Mouse (Mus musculus) forebrain, embryonic 10.5 days (tissue): ENCODE measurements around the gene Cdh24. TPM values are rescaled to one million over a fixed set of nuclear protein-coding genes. Genes with fewer than 3 reads are reported as not detected.

Experiments used
- DNase-seq: peaks from one replicate; pipeline ENCODE4 v3.0.0-alpha.2; 2017; ENCODE audit warnings: low spot score; ENCODE audit errors: extremely low spot score
- H3K27ac ChIP-seq: fragments of 300-500 bp; sonication (generic); 2 replicates; pipeline ENCODE4 v1.5.1; 2016; ENCODE audit warnings: mild to moderate bottlenecking
- H3K27me3 ChIP-seq: fragments of 300-500 bp; sonication (generic); 2 replicates; pipeline ENCODE4 v1.6.1; 2016; ENCODE audit warnings: mild to moderate bottlenecking; ENCODE audit not compliant: poor library complexity, severe bottlenecking
- H3K36me3 ChIP-seq: fragments of 300-500 bp; sonication (generic); replicated peaks from 2 replicates; pipeline ENCODE4 v1.6.1; 2016; ENCODE audit warnings: mild to moderate bottlenecking, moderate library complexity
- H3K4me1 ChIP-seq: fragments of 300-500 bp; sonication (generic); 2 replicates; pipeline ENCODE4 v1.6.1; 2016
- H3K4me3 ChIP-seq: fragments of 300-500 bp; sonication (generic); 2 replicates; pipeline ENCODE4 v1.5.1; 2016; ENCODE audit warnings: mild to moderate bottlenecking, moderate library complexity
- H3K9me3 ChIP-seq: fragments of 300-500 bp; sonication (generic); 2 replicates; pipeline ENCODE4 v1.6.1; 2016; ENCODE audit warnings: mild to moderate bottlenecking, moderate library complexity
- WGBS: fragments of 180-500 bp; shearing (Covaris S2); methylation state at CpG from one replicate; pipeline ENCODE4 v1.1.7; 2016; 5-methylcytosine and 5-hydroxymethylcytosine counted together
- polyA plus RNA-seq: library from polyadenylated mRNA; unstranded; fragments of >200 nt; fragmentation: Nextera tagmentation; extraction: Ambion mirVana; gene quantifications from 2 replicates; pipeline ENCODE4 v1.2.1, GENCODE M21; 2016

Gene Cdh24
- polyA plus RNA-seq, 1 experiment from 2014 or later, result 5.4 TPM

DNA sequence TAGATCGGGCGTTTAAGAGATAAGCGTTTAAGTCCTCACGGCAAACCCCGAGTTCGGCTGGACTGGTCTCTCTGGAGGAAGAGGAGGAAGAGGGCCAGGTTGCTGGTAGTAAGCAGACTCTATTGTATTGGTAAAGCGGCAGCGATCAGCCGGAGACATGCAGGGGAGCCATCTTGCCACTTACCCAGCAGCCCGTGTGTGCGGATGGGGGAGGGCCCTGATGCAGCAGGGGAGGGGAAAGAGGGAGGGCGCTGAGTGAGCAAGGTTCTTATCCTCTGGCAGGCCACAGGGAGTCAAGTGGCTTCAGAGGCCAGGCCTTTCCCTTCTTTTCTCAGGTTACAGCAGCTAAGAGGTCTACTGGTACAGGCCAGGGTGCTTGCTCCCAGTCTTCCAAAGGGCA lies 12.3 kb upstream of the Cdh24 start:
- peak; percentile 88 for DNase-seq
- peak overlapping the region; percentile 95 for H3K27ac ChIP-seq
- peaks cover 51% of the 10 kb centered on the region for H3K4me1 ChIP-seq
- H3K27me3 ChIP-seq, result no peaks in the 10 kb centered on the region
- 2% methylated on average over 12 of the region's 12 CpGs for WGBS
- no peaks in the 10 kb centered on the region for H3K9me3 ChIP-seq
- H3K4me3 ChIP-seq, result peak overlapping the region; percentile 77
- peaks cover 83% of the 10 kb centered on the region for H3K36me3 ChIP-seq

GRCm38 (mm10) chr14:54652787-54653186 lies 11.6 kb upstream of the Cdh24 start:
- DNase-seq, result no peak
- Histone ChIP-seq H3K4me1 (peaks cover 51% of the 10 kb centered on the region), H3K36me3 (peaks cover 83% of the 10 kb centered on the region)

GRCm38 (mm10) chr14:54651556-54651955 lies 10.4 kb upstream of the Cdh24 start:
- DNase-seq, result no peak
- Histone ChIP-seq H3K27me3 (no peaks in the 10 kb centered on the region), H3K9me3 (no peaks in the 10 kb centered on the region), H3K4me1 (peaks cover 51% of the 10 kb centered on the region), H3K27ac (peak overlapping the region; percentile 95; the same call in 1 of the 2 replicates), H3K4me3 (peak overlapping the region; percentile 77), H3K36me3 (peaks cover 83% of the 10 kb centered on the region)
- 77% methylated on average over 4 of the region's 4 CpGs for WGBS

More at GRCm38 (mm10) chr14:54652787-54653186, 11.6 kb upstream of the Cdh24 start:
- WGBS, result under 1% methylated on average over 7 of the region's 7 CpGs
- H3K27ac ChIP-seq, result peak overlapping the region; percentile 95
- H3K27me3 ChIP-seq, result no peaks in the 10 kb centered on the region
- no peaks in the 10 kb centered on the region for H3K9me3 ChIP-seq
- H3K4me3 ChIP-seq, result peak overlapping the region; percentile 77

GRCm38 (mm10) chr14:54650621-54651454 lies 9.7 kb upstream of the Cdh24 start:
- 0 out of 2 replicates have a peak overlapping the region, but pooled peaks have one; percentile 53 for H3K27ac ChIP-seq
- H3K9me3 ChIP-seq, result no peaks in the 10 kb centered on the region
- no peaks in the 10 kb centered on the region for H3K27me3 ChIP-seq
- H3K4me3 ChIP-seq, result peak overlapping the region; percentile 77
- peak; percentile 77 for DNase-seq
- 70% methylated on average over 23 of the region's 23 CpGs for WGBS
- H3K4me1 ChIP-seq, result peaks cover 51% of the 10 kb centered on the region
- H3K36me3 ChIP-seq, result peaks cover 83% of the 10 kb centered on the region

DNA sequence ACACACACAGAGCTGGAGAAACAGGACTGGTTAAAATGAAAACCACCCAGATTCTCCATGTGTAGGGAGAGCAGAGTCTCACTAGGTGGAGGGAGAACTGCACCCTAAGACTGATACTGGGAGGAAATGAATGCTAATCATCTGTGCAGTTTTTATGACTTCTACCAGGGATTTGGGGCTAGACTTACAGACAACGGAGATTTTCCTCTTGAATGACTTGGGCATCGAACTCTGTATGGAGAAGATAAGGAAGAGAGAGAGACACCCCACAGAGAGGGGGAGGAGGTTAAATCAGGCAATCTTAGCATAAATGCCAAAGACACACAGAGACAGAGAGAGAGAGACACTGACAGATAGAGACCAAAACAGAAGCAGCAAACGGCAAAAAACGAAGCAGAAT lies 6.7 kb upstream of the Cdh24 start:
- H3K4me1 ChIP-seq, result peaks cover 40% of the 10 kb centered on the region
- no peak overlapping the region for H3K4me3 ChIP-seq
- peaks cover 94% of the 10 kb centered on the region for H3K36me3 ChIP-seq
- DNase-seq, result no peak
- 86% methylated on average over 4 of the region's 4 CpGs for WGBS
- H3K9me3 ChIP-seq, result no peaks in the 10 kb centered on the region
- H3K27ac ChIP-seq, result no peak overlapping the region
- H3K27me3 ChIP-seq, result no peaks in the 10 kb centered on the region

DNA sequence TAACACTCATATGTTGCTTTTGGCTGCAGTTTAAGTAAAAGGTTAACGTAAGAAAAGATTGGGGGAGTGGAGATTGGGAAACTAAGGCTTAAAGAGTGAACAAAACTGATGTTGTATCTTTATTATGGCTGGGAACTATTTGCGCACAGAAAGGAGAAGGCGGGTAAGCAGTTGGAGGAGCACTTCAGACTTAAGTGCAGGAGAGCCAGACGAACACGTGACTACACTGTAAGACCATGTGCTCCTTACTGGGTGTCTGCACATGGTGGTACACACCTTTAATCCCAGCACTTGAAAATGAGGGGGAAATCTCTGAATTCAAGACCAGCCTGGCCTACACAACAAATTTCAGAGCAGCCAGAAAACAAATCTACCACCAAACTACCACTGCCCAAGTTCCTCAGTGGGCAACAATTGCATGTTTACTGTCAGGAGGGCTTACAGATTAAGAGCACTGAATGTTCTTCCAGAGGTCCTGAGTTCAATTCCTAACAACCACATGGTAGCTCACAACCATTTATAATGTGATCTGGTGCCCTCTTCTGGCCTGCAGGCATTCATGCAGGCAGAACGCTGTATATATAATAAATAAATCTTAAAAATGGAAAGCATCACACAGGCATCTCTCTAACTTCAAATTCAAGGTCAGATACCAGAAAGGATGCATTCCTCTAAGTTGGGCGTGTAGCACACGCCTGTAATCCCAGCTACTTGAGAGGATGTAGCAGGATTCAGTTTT lies 5.9 kb upstream of the Cdh24 start:
- no peak overlapping the region for H3K4me3 ChIP-seq
- 94% methylated on average over 8 of the region's 8 CpGs for WGBS
- no peaks in the 10 kb centered on the region for H3K27me3 ChIP-seq
- H3K4me1 ChIP-seq, result peaks cover 32% of the 10 kb centered on the region
- no peaks in the 10 kb centered on the region for H3K9me3 ChIP-seq
- no peak overlapping the region for H3K27ac ChIP-seq
- peaks cover 100% of the 10 kb centered on the region for H3K36me3 ChIP-seq
- no peak for DNase-seq

- Histone ChIP-seq H3K27ac (no peak overlapping the region), H3K4me1 (peaks cover 31% of the 10 kb centered on the region), H3K36me3 (peaks cover 98% of the 10 kb centered on the region), H3K9me3 (no peaks in the 10 kb centered on the region), H3K4me3 (no peak overlapping the region), H3K27me3 (no peaks in the 10 kb centered on the region)
- DNase-seq, result no peak
- WGBS, result 95% methylated on average over 17 of the region's 17 CpGs
Observed at GRCm38 (mm10) chr14:54646455-54646854, 5.3 kb upstream of the Cdh24 start.

DNA sequence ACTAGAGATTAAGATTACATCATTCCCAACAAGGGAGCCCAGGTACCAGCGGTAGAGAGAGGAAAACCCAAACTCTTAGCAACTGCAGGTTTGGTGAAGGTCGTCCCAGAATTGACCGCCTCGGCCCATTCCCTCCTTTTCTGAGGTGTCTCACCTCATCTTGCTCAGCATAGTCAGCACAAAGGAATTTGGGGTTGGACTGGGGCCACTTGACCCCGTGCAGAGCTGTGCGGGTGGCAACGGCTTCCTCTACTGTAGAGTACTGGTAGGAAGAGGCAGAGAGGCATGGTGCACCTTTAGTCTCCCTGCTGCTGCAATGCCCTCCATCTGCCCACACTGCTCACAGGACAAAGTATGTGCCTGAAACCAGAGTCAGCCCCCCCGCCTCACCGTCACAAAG lies 3.1 kb upstream of the Cdh24 start:
- Histone ChIP-seq H3K4me1 (peaks cover 32% of the 10 kb centered on the region), H3K27me3 (no peaks in the 10 kb centered on the region), H3K27ac (no peak overlapping the region), H3K9me3 (no peaks in the 10 kb centered on the region), H3K36me3 (peaks cover 77% of the 10 kb centered on the region), H3K4me3 (no peak overlapping the region)
- 94% methylated on average over 9 of the region's 9 CpGs for WGBS
- DNase-seq, result no peak

DNA sequence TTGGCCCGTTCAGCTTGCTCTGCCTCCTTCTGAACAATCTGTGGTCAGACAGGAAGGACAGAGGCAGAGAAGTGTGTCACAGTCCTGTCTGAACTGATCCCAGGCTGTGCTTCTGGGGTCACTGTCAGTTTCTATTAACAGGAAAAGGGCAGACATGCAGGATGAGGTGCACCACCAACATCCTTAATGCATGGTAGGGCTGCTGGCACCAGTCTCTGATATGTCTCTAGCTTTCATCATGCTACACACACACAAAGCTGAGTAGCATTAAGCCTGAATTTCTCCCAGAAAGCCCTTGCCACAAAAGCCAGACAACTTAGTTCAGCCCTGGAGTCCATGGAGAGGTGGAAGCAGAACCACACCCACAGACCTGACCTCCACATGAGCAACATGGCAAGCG lies 1.8 kb upstream of the Cdh24 start:
- Histone ChIP-seq H3K4me3 (no peak overlapping the region), H3K4me1 (peaks cover 29% of the 10 kb centered on the region), H3K27ac (no peak overlapping the region), H3K9me3 (no peaks in the 10 kb centered on the region), H3K36me3 (peaks cover 77% of the 10 kb centered on the region), H3K27me3 (no peaks in the 10 kb centered on the region)
- no peak for DNase-seq
- WGBS, result 98% methylated on average over 2 of the region's 2 CpGs

DNA sequence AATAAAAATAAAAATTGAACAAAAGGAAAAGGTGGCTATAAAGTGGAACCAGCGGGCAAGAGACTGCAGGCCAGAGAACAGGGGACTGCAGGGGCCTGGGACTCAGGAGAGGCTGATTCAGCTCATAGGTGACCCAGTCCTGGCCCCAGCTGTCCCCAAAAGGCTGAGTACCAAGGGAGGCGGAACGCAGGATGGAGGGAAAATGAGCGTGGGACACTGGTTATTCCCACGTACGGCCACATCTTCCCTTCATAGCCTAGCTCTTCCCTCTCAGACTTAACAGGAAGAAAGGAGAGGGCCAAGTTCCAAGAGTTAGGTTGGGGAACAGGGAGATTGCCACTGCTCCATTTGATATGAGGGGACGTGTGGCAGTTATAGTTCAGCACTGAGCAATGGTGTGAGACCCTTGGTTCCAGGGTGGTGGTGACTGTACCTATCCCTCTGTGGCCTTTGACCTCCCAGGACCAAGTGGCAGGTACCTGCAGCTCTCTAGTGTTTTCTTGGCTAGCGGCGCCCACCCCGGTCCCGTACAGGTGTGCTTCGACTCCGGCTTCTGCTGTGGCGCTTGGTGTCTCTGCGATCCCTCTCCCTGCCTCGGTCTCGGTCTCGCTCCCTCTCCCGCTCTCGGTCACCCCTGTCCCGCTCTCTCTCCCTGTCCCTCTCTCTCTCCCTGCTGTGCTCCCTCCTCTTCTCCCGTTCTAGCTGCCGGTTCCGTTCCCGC lies 1.2 kb upstream of the Cdh24 start:
- Histone ChIP-seq H3K4me3 (peak overlapping the region; percentile 87; the same call in 1 of the 2 replicates), H3K36me3 (peaks cover 77% of the 10 kb centered on the region), H3K27ac (no peak overlapping the region), H3K4me1 (peaks cover 29% of the 10 kb centered on the region), H3K27me3 (no peaks in the 10 kb centered on the region), H3K9me3 (no peaks in the 10 kb centered on the region)
- no peak for DNase-seq
- WGBS, result 81% methylated on average over 25 of the region's 25 CpGs

DNA sequence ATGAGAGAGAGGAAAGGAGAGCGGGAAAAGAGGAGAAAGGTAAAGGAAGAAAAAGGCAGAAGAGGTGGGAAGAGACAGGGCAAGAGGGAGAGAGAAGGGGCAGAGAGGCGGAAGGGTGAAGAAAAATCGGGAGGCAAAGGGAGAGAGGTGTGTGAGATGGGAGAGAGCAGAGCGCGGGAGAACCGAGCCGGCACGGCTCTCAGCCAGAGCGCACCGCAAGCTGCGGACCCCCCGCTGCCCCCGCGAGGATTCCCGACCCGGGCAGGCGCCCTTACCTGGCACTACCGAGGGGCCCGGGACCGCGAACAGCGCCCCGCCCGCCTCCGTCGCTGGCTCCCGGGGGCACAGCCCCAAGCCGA lies 239 bp downstream of the Cdh24 start, which contains the start of gene Gm17606:
TSS of gene Gm17606 (plus strand) at position 7 of the 359 bp plus-strand sequence.
- no peak for DNase-seq
- Histone ChIP-seq H3K36me3 (peaks cover 77% of the 10 kb centered on the region), H3K9me3 (no peaks in the 10 kb centered on the region), H3K27me3 (no peaks in the 10 kb centered on the region), H3K4me1 (peaks cover 29% of the 10 kb centered on the region), H3K27ac (peak within 1 kb of the TSS; percentile 97), H3K4me3 (peak within 1 kb of the TSS; percentile 87)
- 1% methylated on average over 28 of the region's 28 CpGs for WGBS

DNA sequence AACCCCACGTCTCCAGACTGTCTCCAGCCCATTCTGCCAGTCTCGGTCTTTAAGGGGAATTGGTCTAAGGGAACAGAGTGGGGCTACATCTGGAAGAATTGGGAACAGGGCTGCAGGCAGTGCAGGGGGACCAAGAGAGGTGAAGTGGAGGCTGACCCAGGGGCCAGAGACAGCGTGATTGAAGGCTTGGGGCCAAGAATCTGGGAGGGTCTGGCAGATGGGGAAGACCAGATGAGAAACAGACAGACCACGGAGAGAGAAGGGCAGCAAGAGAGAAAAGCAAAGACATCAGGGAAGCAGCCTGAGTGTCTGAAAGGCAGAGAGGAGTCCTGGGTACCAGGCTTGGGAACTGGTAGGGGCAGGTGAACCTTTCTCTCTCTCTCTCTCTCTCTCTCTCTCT lies 1.0 kb downstream of the Cdh24 start:
- DNase-seq, result no peak
- WGBS, result 28% methylated on average over 4 of the region's 4 CpGs
- peaks cover 75% of the 10 kb centered on the region for H3K36me3 ChIP-seq
- peaks cover 29% of the 10 kb centered on the region for H3K4me1 ChIP-seq
- peak overlapping the region; percentile 97 for H3K27ac ChIP-seq
- no peaks in the 10 kb centered on the region for H3K9me3 ChIP-seq
- no peaks in the 10 kb centered on the region for H3K27me3 ChIP-seq
- peak overlapping the region; percentile 87 for H3K4me3 ChIP-seq
